In the genomic region with DNA sequence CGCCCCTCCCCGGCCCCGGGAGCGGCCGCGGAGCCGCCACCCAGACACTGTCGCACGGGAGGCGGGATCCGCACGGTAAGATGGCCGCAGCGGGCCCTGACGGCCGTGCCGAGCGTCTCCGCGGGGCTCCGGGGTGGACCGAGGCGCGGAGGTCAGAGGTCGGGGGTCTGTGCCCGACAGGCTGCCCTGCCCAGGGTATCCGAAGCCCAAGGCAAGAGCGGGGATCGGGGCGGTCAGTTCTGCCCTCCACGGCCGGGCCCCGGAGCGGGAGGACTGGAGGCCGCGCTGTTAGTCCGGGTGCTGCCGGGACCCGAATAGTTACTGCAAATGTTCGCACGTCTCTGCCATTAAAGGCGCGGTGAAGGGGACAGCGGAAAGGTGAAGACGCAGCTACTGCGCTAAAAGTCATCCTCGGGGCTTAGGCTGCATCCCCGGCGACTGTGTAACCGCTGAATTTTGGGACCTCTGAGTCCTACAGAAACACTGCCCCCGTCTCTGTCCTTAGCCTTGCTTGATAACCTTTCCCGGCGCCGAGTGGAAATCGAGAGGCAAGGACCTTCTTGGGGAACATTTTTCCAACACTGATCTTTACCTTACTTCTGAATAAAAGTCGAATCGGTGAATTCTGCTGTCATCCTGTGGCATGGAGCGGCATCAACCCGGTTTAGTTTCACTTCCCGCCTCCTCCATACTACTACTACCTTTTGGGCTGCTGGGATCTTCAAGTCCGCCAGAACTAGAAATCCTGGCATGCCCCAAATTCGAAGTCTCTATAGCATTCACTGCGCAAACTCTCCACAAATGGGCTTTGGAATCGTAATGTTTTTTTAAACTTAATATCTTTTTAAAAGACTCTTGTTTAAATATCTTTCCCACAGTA, we compare ENCODE assay signal across 8 mouse cellular contexts. TPM values are rescaled to one million over a fixed set of nuclear protein-coding genes. Genes with fewer than 3 reads are reported as not detected.
A peak's percentile ranks its signal among the peaks of the same experiment; 100 is the strongest.
DNase-seq lines count a peak whose midpoint lies in the region; ATAC-seq and TF ChIP-seq lines count a peak whose summit lies in the region.

No protein-coding gene starts in this region.

- TF ChIP-seq CTCF in testis, adult 2 months (IDR thresholded peaks at IDR 0.05; ENCODE audit: control insufficient read depth, insufficient read depth, insufficient replicate concordance, low read depth, low read length): no peak

- H3K27ac ChIP-seq in testis, adult 2 months (ENCODE audit: control insufficient read depth, insufficient read depth, low read depth, low read length): peak overlapping the region; percentile 80
- H3K27ac ChIP-seq in hindbrain, embryonic 15.5 days (replicated peaks): peak overlapping the region; percentile 88
- H3K27ac ChIP-seq in midbrain, embryonic 14.5 days (replicated peaks; ENCODE audit: low read depth, low read length): peak overlapping the region; percentile 87

- DNase-seq in adrenal gland, postnatal 14 days: peak; percentile 24
- DNase-seq in adrenal gland, postnatal 36 days: no peak
- DNase-seq in testis, postnatal 14 days (ENCODE audit: low spot score): no peak
- no peak for DNase-seq in midbrain, embryonic 14.5 days
- no peak for DNase-seq in right cerebral cortex, adult 18-20 months
- no peak for DNase-seq in thymus, adult 18-20 months

- H3K9ac ChIP-seq in hindbrain, embryonic 15.5 days: peak overlapping the region; percentile 99
- peak overlapping the region; percentile 98 for H3K9ac ChIP-seq in midbrain, embryonic 14.5 days (replicated peaks; ENCODE audit: low read length)

- H3K9me3 ChIP-seq in hindbrain, embryonic 15.5 days: no peaks in the 10 kb centered on the region
- H3K9me3 ChIP-seq in midbrain, embryonic 14.5 days (ENCODE audit: control insufficient read depth, low read length): no peaks in the 10 kb centered on the region

- H3K4me2 ChIP-seq in hindbrain, embryonic 15.5 days: peak overlapping the region; percentile 80
- H3K4me2 ChIP-seq in midbrain, embryonic 14.5 days (ENCODE audit: low read length): peak overlapping the region; percentile 88

- WGBS in hindbrain, embryonic 15.5 days: 2% methylated on average over 64 of the region's 64 CpGs
- WGBS in midbrain, embryonic 14.5 days: 3% methylated on average over 64 of the region's 64 CpGs

- no peaks in the 10 kb centered on the region for H3K27me3 ChIP-seq in testis, adult 2 months (ENCODE audit: control insufficient read depth, insufficient read depth, low read length)
- no peaks in the 10 kb centered on the region for H3K27me3 ChIP-seq in hindbrain, embryonic 15.5 days
- H3K27me3 ChIP-seq in midbrain, embryonic 14.5 days (ENCODE audit: control insufficient read depth, insufficient read depth, low read length): no peaks in the 10 kb centered on the region

- no peaks in the 10 kb centered on the region; the same call in 1 of the 2 replicates for H3K36me3 ChIP-seq in testis, adult 2 months (ENCODE audit: control insufficient read depth, insufficient read depth, low read length)
- H3K36me3 ChIP-seq in hindbrain, embryonic 15.5 days: peaks cover 15% of the 10 kb centered on the region
- peaks cover 16% of the 10 kb centered on the region for H3K36me3 ChIP-seq in midbrain, embryonic 14.5 days (ENCODE audit: control insufficient read depth, insufficient read depth, low read length)

- H3K4me1 ChIP-seq in testis, adult 2 months (ENCODE audit: control insufficient read depth, insufficient read depth, low read length): peaks cover 5% of the 10 kb centered on the region
- H3K4me1 ChIP-seq in hindbrain, embryonic 15.5 days (replicated peaks): peaks cover 36% of the 10 kb centered on the region
- peaks cover 20% of the 10 kb centered on the region for H3K4me1 ChIP-seq in midbrain, embryonic 14.5 days (ENCODE audit: control insufficient read depth, insufficient read depth, low read length)

- ATAC-seq in hindbrain, embryonic 15.5 days (ENCODE audit: low FRiP score, low read depth): peak; percentile 71
- peak; percentile 75 for ATAC-seq in midbrain, embryonic 14.5 days (ENCODE audit: low FRiP score, low TSS enrichment)

- TF ChIP-seq POLR2A in testis, adult 2 months (IDR thresholded peaks at IDR 0.05; ENCODE audit: control insufficient read depth, low read depth, low read length): no peak

- H3K4me3 ChIP-seq in testis, adult 2 months (ENCODE audit: control insufficient read depth, low read depth, low read length): peak overlapping the region; percentile 92
- H3K4me3 ChIP-seq in hindbrain, embryonic 15.5 days: peak overlapping the region; percentile 91
- H3K4me3 ChIP-seq in midbrain, embryonic 14.5 days (replicated peaks; ENCODE audit: low read depth, low read length): peak overlapping the region; percentile 99

RNA-seq across cellular contexts. Expression of a gene that starts 0.6 kb away (rescaled TPM):
- 62.9 and 65.5 TPM in 2 replicates for total RNA-seq in adrenal gland, postnatal 14 days (2021)
- 10 to 100 TPM; 58.9 to 63.1 TPM for total RNA-seq in adrenal gland, postnatal 36 days (2021)
- polyA plus RNA-seq in testis, adult 2 months (2012; rRNA removed): 29.3 and 30.9 TPM in 2 replicates
- polyA plus RNA-seq in hindbrain, embryonic 15.5 days (2015; fragmentation: Nextera tagmentation; extraction: Ambion mirVana): 51.6 and 54.9 TPM in 2 replicates
- 51.8 and 64.9 TPM in 2 replicates for polyA plus RNA-seq in midbrain, embryonic 14.5 days (2014; fragmentation: Nextera tagmentation; extraction: Ambion mirVana)

RNA-seq across cellular contexts. Expression of a gene that starts 0.7 kb away (rescaled TPM):
- 49.3 and 54.1 TPM in 2 replicates for total RNA-seq in adrenal gland, postnatal 14 days (2021)
- 10 to 100 TPM; 38.7 to 40.7 TPM for total RNA-seq in adrenal gland, postnatal 36 days (2021)
- polyA plus RNA-seq in testis, adult 2 months (2012; rRNA removed): 24.1 and 26.6 TPM in 2 replicates
- polyA plus RNA-seq in hindbrain, embryonic 15.5 days (2015; fragmentation: Nextera tagmentation; extraction: Ambion mirVana): 24.4 and 27.8 TPM in 2 replicates
- 31.2 and 38.1 TPM in 2 replicates for polyA plus RNA-seq in midbrain, embryonic 14.5 days (2014; fragmentation: Nextera tagmentation; extraction: Ambion mirVana)

RNA-seq across cellular contexts. Expression of a gene that starts 14.5 kb away (rescaled TPM):
- total RNA-seq in adrenal gland, postnatal 14 days (2021): 1.2 and 2.5 TPM in 2 replicates
- 1 to 10 TPM; 1.1 to 1.2 TPM for total RNA-seq in adrenal gland, postnatal 36 days (2021)
- 16.0 and 16.4 TPM in 2 replicates for polyA plus RNA-seq in testis, adult 2 months (2012; rRNA removed)
- polyA plus RNA-seq in hindbrain, embryonic 15.5 days (2015; fragmentation: Nextera tagmentation; extraction: Ambion mirVana): 0.29 and 0.33 TPM in 2 replicates
- polyA plus RNA-seq in midbrain, embryonic 14.5 days (2014; fragmentation: Nextera tagmentation; extraction: Ambion mirVana): 0.12 TPM in 1 of 2 replicates, not detected in the other

Comparison
In these comparisons a context has a peak if more than half of its experiments do, and no peak if none do; other contexts are left out.
1. RNA of a gene that starts 14.5 kb away (polyA plus RNA-seq): 16.0 to 16.4 TPM in testis, adult 2 months; 0.29 to 0.33 TPM in hindbrain, embryonic 15.5 days and 0.12 TPM in midbrain, embryonic 14.5 days; every median in the first group is over 10 times any median in the second.
2. Peak in every context shown above with its lines, with median percentiles within 50 percentile points of each other: H3K27ac ChIP-seq and H3K4me3 ChIP-seq.